Mouse (Mus musculus) hindbrain, embryonic 10.5 days (tissue): ENCODE results near the gene Olfr1368. TPM values are rescaled to one million over a fixed set of nuclear protein-coding genes. Genes with fewer than 3 reads are reported as not detected.
"Not testable (repeated sequence)": the region's sequence is repeated elsewhere in the genome, so short reads cannot be mapped to it uniquely, and the experiment has no call there.

Source experiments
- DNase-seq: peaks from one replicate; pipeline ENCODE4 v3.0.0-alpha.2; 2017; ENCODE audit warnings: low spot score
- H3K27ac ChIP-seq: fragments of 300-500 bp; sonication (generic); 2 replicates; pipeline ENCODE4 v1.5.1; 2016; ENCODE audit warnings: mild to moderate bottlenecking, moderate library complexity
- H3K27me3 ChIP-seq: fragments of 300-500 bp; sonication (generic); 2 replicates; pipeline ENCODE4 v1.6.1; 2016; ENCODE audit warnings: mild to moderate bottlenecking; ENCODE audit not compliant: poor library complexity, insufficient read depth, severe bottlenecking
- H3K36me3 ChIP-seq: fragments of 300-500 bp; sonication (generic); 2 replicates; pipeline ENCODE4 v1.6.1; 2016; ENCODE audit warnings: mild to moderate bottlenecking, moderate library complexity
- H3K4me1 ChIP-seq: fragments of 300-500 bp; sonication (generic); replicated peaks from 2 replicates; pipeline ENCODE4 v1.6.1; 2016; ENCODE audit warnings: mild to moderate bottlenecking
- H3K4me3 ChIP-seq: fragments of 300-500 bp; sonication (generic); 2 replicates; pipeline ENCODE4 v1.5.1; 2016; ENCODE audit warnings: mild to moderate bottlenecking, moderate library complexity
- H3K9me3 ChIP-seq: fragments of 300-500 bp; sonication (generic); 2 replicates; pipeline ENCODE4 v1.6.1; 2016; ENCODE audit warnings: mild to moderate bottlenecking, moderate library complexity
- WGBS: fragments of 180-500 bp; shearing (Covaris S2); methylation state at CpG from one replicate; pipeline ENCODE4 v1.1.7; 2016; 5-methylcytosine and 5-hydroxymethylcytosine counted together
- polyA plus RNA-seq: library from polyadenylated mRNA; unstranded; fragments of >200 nt; fragmentation: Nextera tagmentation; extraction: Ambion mirVana; gene quantifications from 2 replicates; pipeline ENCODE4 v1.2.1, GENCODE M21; 2016

Gene Olfr1368
- polyA plus RNA-seq, 1 experiment from 2014 or later: not detected

- Histone ChIP-seq H3K4me3 (peak overlapping the region; percentile 66), H3K4me1 (peaks cover 11% of the 10 kb centered on the region; the same call in 1 of the 2 replicates), H3K27ac (no peak overlapping the region), H3K27me3 (no peaks in the 10 kb centered on the region), H3K9me3 (no peaks in the 10 kb centered on the region), H3K36me3 (no peaks in the 10 kb centered on the region)
- under 1% methylated on average over 32 of the region's 32 CpGs for WGBS
- peak; percentile 91 for DNase-seq
Observed at GRCm38 (mm10) chr13:21160657-21161590, 15.3 kb upstream of the Olfr1368 start.

- peak; percentile 42 for DNase-seq
- Histone ChIP-seq H3K27ac (no peak overlapping the region), H3K36me3 (no peaks in the 10 kb centered on the region), H3K4me1 (peaks cover 11% of the 10 kb centered on the region; the same call in 1 of the 2 replicates), H3K4me3 (peak overlapping the region; percentile 66), H3K9me3 (no peaks in the 10 kb centered on the region), H3K27me3 (no peaks in the 10 kb centered on the region)
- WGBS: under 1% methylated on average over 16 of the region's 16 CpGs
Observed at GRCm38 (mm10) chr13:21160041-21160511, 14.4 kb upstream of the Olfr1368 start.

GRCm38 (mm10) chr13:21159475-21159819 lies 13.8 kb upstream of the Olfr1368 start:
- WGBS: under 1% methylated on average over 15 of the region's 15 CpGs
- H3K9me3 ChIP-seq: no peaks in the 10 kb centered on the region
- peaks cover 11% of the 10 kb centered on the region; the same call in 1 of the 2 replicates for H3K4me1 ChIP-seq
- no peak overlapping the region for H3K27ac ChIP-seq
- DNase-seq: peak; percentile 44
- H3K36me3 ChIP-seq: no peaks in the 10 kb centered on the region
- peak overlapping the region; percentile 66 for H3K4me3 ChIP-seq
- no peaks in the 10 kb centered on the region for H3K27me3 ChIP-seq

GRCm38 (mm10) chr13:21158785-21159474 lies 13.3 kb upstream of the Olfr1368 start:
- Histone ChIP-seq H3K4me1 (peaks cover 11% of the 10 kb centered on the region; the same call in 1 of the 2 replicates), H3K27ac (no peak overlapping the region), H3K27me3 (no peaks in the 10 kb centered on the region), H3K9me3 (no peaks in the 10 kb centered on the region), H3K4me3 (peak overlapping the region; percentile 66), H3K36me3 (no peaks in the 10 kb centered on the region)
- peak; percentile 90 for DNase-seq
- under 1% methylated on average over 19 of the region's 19 CpGs for WGBS

GRCm38 (mm10) chr13:21158071-21158470 lies 12.4 kb upstream of the Olfr1368 start:
- Histone ChIP-seq H3K27ac (no peak overlapping the region), H3K36me3 (no peaks in the 10 kb centered on the region), H3K4me1 (peaks cover 11% of the 10 kb centered on the region; the same call in 1 of the 2 replicates), H3K9me3 (no peaks in the 10 kb centered on the region), H3K27me3 (no peaks in the 10 kb centered on the region), H3K4me3 (peak overlapping the region; percentile 66)
- DNase-seq: no peak
- WGBS: 5% methylated on average over 9 of the region's 9 CpGs

GRCm38 (mm10) chr13:21155888-21156287 lies 10.2 kb upstream of the Olfr1368 start:
- no peak overlapping the region for H3K4me3 ChIP-seq
- no peaks in the 10 kb centered on the region for H3K36me3 ChIP-seq
- no peaks in the 10 kb centered on the region for H3K9me3 ChIP-seq
- H3K27ac ChIP-seq: no peak overlapping the region
- 84% methylated on average over 5 of the region's 5 CpGs for WGBS
- no peaks in the 10 kb centered on the region for H3K27me3 ChIP-seq
- H3K4me1 ChIP-seq: peaks cover 9% of the 10 kb centered on the region; the same call in 1 of the 2 replicates
- no peak for DNase-seq

GRCm38 (mm10) chr13:21142421-21142820 lies 3.2 kb downstream of the Olfr1368 start:
- no peak overlapping the region for H3K27ac ChIP-seq
- H3K4me1 ChIP-seq: no peaks in the 10 kb centered on the region
- DNase-seq: peak; percentile 13
- H3K9me3 ChIP-seq: no peaks in the 10 kb centered on the region
- WGBS: 48% methylated on average over 8 of the region's 8 CpGs
- no peak overlapping the region for H3K4me3 ChIP-seq
- H3K36me3 ChIP-seq: no peaks in the 10 kb centered on the region
- H3K27me3 ChIP-seq: no peaks in the 10 kb centered on the region

- not testable (repeated sequence) for H3K4me1 ChIP-seq, H3K4me3 ChIP-seq, H3K36me3 ChIP-seq, H3K27me3 ChIP-seq, DNase-seq, H3K27ac ChIP-seq, H3K9me3 ChIP-seq
- WGBS: 81% methylated on average over 3 of the region's 3 CpGs
Observed at GRCm38 (mm10) chr13:21129339-21129738, 16.3 kb downstream of the Olfr1368 start, which contains the start of gene Olfr263. Gene Olfr263, plus strand, starts transcription at chr13:21129639.

- no peaks in the 10 kb centered on the region for H3K36me3 ChIP-seq
Observed at GRCm38 (mm10) chr13:21114121-21114520, 31.5 kb downstream of the Olfr1368 start.

GRCm38 (mm10) chr13:21111183-21111582 lies 34.5 kb downstream of the Olfr1368 start, which contains the start of gene Olfr1369-ps1:
Gene Olfr1369-ps1, plus strand, starts transcription at chr13:21111483.
- WGBS: 77% methylated on average over 3 of the region's 3 CpGs
- not testable (repeated sequence) for DNase-seq

More at GRCm38 (mm10) chr13:21114121-21114520, 31.5 kb downstream of the Olfr1368 start:
- H3K9me3 ChIP-seq: no peaks in the 10 kb centered on the region
- H3K27me3 ChIP-seq: no peaks in the 10 kb centered on the region
- H3K27ac ChIP-seq: no peak overlapping the region
- 87% methylated on average over 4 of the region's 4 CpGs for WGBS
- H3K4me1 ChIP-seq: no peaks in the 10 kb centered on the region
- H3K4me3 ChIP-seq: no peak overlapping the region
- DNase-seq: no peak

DNA sequence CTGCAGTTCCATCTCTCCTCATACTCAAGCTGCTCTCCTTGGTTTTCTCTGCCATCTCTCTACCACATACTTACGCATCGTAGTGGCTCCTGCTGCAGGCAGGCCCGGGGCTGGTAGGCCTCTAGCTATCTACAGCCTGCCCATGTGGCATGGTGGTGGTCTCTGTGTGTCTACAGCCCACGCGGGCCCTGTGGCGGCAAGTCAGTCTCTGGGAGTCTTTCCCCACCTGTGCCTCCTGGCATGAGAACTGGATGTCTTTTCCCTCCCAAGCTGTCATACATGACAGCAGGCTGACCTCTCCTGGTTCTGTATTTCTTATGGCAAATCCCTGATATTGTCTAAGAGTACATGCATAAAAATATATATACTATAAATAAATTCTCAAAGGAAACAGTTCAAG lies 35.2 kb downstream of the Olfr1368 start:
- H3K36me3 ChIP-seq: no peaks in the 10 kb centered on the region
- no peak for DNase-seq
- no peaks in the 10 kb centered on the region for H3K9me3 ChIP-seq
- no peak overlapping the region for H3K27ac ChIP-seq
- WGBS: 89% methylated on average over 6 of the region's 6 CpGs
- H3K4me3 ChIP-seq: no peak overlapping the region
- H3K4me1 ChIP-seq: no peaks in the 10 kb centered on the region
- no peaks in the 10 kb centered on the region for H3K27me3 ChIP-seq

More at GRCm38 (mm10) chr13:21111183-21111582, 34.5 kb downstream of the Olfr1368 start, which contains the start of gene Olfr1369-ps1:
- H3K36me3 ChIP-seq, H3K4me1 ChIP-seq, H3K27ac ChIP-seq, H3K9me3 ChIP-seq, H3K27me3 ChIP-seq, H3K4me3 ChIP-seq: not testable (repeated sequence)

DNA sequence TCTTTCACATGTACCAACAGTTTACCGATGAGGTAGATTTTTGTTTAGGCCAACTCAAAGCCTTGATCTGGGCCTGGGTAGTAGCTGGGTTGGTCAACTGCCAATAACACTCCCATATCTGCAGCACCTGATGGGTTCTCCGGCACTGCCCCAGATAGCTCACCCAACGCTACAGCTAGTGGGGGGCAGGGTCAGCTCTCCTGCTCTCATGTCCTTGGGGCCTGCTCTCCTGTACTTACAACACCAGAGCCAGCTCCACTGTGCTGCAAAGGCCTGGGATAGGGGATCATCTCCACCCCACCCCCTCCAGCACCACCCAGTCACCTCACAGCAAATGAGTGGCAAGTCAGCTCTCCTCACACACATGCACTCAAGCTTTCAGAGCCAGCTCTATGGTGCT lies 35.9 kb downstream of the Olfr1368 start:
- Histone ChIP-seq H3K36me3 (no peaks in the 10 kb centered on the region), H3K4me1 (no peaks in the 10 kb centered on the region)
- 95% methylated on average over 3 of the region's 3 CpGs for WGBS

More for the DNA sequence above, 35.9 kb downstream of the Olfr1368 start:
- Histone ChIP-seq H3K27ac (no peak overlapping the region), H3K9me3 (no peaks in the 10 kb centered on the region), H3K4me3 (no peak overlapping the region), H3K27me3 (no peaks in the 10 kb centered on the region)
- no peak for DNase-seq
